Mouse (Mus musculus): ENCODE data around the gene Calm3. TPM values are rescaled to one million over a fixed set of nuclear protein-coding genes. Genes with fewer than 3 reads are reported as not detected.
A peak's percentile ranks its signal among the peaks of the same experiment; 100 is the strongest.

Gene Calm3
- polyA plus RNA-seq, 1 experiment from 2014 or later, result 337 TPM

DNA sequence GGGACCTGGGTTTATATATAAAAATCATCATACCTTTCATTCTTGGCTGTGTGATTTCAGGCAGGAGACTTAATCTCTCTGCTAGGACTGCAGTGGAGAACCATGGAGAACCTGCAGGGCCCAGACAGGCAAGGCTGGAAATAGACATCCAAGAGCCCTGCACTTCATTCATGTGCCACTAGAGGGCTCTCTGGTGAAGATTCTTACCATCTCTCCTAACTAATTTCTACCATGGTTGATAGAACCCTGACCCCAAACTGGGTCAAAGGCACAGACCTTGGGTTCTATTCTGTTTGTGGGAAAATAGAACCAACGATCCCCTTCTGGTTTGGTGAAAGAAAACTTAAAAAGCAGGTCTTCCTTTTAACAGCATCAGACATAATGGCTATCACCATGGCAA is 6.9 kb upstream of the Calm3 start:
- peak; percentile 80 for DNase-seq (ENCODE audit: low spot score)
- no peaks in the 10 kb centered on the region for H3K36me3 ChIP-seq (ENCODE audit: control insufficient read depth, insufficient read depth, low read length)
- no peak overlapping the region for H3K4me3 ChIP-seq (ENCODE audit: low read depth, low read length)
- H3K9ac ChIP-seq (ENCODE audit: low read depth, low read length), result no peak overlapping the region
- 3% methylated on average over 1 of the region's 1 CpGs for WGBS
- H3K4me2 ChIP-seq (replicated peaks; ENCODE audit: low read depth, low read length), result no peak overlapping the region
- no peaks in the 10 kb centered on the region for H3K27me3 ChIP-seq (ENCODE audit: control insufficient read depth, insufficient read depth, low read length)
- no peak overlapping the region for H3K27ac ChIP-seq (ENCODE audit: low read depth, low read length)
- no peaks in the 10 kb centered on the region for H3K4me1 ChIP-seq (replicated peaks; ENCODE audit: control insufficient read depth, insufficient read depth, low read length)
- peak; percentile 22; the same call in 1 of the 2 replicates for ATAC-seq (ENCODE audit: low FRiP score)
- no peaks in the 10 kb centered on the region for H3K9me3 ChIP-seq (ENCODE audit: control insufficient read depth, low read length)

- no peaks in the 10 kb centered on the region for H3K27me3 ChIP-seq (ENCODE audit: control insufficient read depth, insufficient read depth, low read length)
- H3K36me3 ChIP-seq (ENCODE audit: control insufficient read depth, insufficient read depth, low read length), result no peaks in the 10 kb centered on the region
- no peaks in the 10 kb centered on the region for H3K4me1 ChIP-seq (replicated peaks; ENCODE audit: control insufficient read depth, insufficient read depth, low read length)
- no peak overlapping the region for H3K4me2 ChIP-seq (replicated peaks; ENCODE audit: low read depth, low read length)
- no peak overlapping the region for H3K4me3 ChIP-seq (ENCODE audit: low read depth, low read length)
- WGBS, result 47% methylated on average over 2 of the region's 2 CpGs
- DNase-seq (ENCODE audit: low spot score), result no peak
- no peak overlapping the region for H3K27ac ChIP-seq (ENCODE audit: low read depth, low read length)
- ATAC-seq (ENCODE audit: low FRiP score), result no peak
- no peak overlapping the region for H3K9ac ChIP-seq (ENCODE audit: low read depth, low read length)
- no peaks in the 10 kb centered on the region for H3K9me3 ChIP-seq (ENCODE audit: control insufficient read depth, low read length)
These were observed 4.4 kb upstream of the Calm3 start for GRCm38 (mm10) chr7:16928341-16928740.

DNA sequence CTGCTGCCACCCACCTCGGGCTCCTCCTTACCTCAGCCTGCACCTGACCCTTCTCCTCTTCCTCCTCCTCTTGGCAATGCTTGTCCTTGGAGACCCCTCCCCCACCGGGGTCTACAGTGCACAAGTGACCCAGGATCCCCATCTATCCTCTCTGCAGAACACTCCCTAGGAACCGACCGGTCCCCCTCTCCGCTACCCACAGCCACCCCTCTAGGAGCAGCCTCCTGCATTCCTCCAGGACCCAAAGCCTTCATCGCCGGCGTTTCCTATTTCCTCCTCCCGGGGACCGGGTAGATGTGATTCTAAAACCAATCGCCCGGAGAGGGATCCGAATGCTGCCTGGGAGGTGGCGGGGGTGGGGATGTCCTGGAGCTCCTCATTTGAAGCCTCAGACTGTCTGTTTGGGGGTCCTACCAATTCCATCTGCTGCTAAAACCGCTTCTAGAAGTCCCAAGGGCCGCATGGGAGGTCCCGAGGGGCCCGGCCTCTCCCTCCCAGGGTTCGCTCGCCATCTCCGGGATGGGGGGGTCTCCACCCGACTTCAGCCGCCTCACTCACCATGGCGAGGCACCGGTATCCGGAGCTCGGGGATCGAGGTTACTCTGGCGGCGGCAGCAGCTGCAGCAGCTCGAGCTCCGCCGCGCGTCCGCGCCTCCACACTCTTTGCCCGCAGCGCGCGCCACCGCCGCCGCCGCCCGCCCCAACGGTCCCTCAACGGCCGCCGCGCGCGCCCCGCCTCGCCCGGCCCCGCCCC is 454 bp downstream of the Calm3 start:
- peak overlapping the region; percentile 99 for H3K9ac ChIP-seq (ENCODE audit: low read depth, low read length)
- H3K27me3 ChIP-seq (ENCODE audit: control insufficient read depth, insufficient read depth, low read length), result no peaks in the 10 kb centered on the region
- H3K27ac ChIP-seq (ENCODE audit: low read depth, low read length), result peak overlapping the region; percentile 96
- peak overlapping the region; percentile 72 for H3K4me2 ChIP-seq (replicated peaks; ENCODE audit: low read depth, low read length)
- DNase-seq (ENCODE audit: low spot score) (peak; percentile 50), ATAC-seq (ENCODE audit: low FRiP score) (peak; percentile 6; the same call in 1 of the 2 replicates)
- WGBS, result under 1% methylated on average over 57 of the region's 57 CpGs
- no peaks in the 10 kb centered on the region for H3K9me3 ChIP-seq (ENCODE audit: control insufficient read depth, low read length)
- H3K4me1 ChIP-seq (replicated peaks; ENCODE audit: control insufficient read depth, insufficient read depth, low read length), result peaks cover 25% of the 10 kb centered on the region
- H3K36me3 ChIP-seq (ENCODE audit: control insufficient read depth, insufficient read depth, low read length), result peaks cover 3% of the 10 kb centered on the region; the same call in 1 of the 2 replicates
- H3K4me3 ChIP-seq (ENCODE audit: low read depth, low read length), result peak overlapping the region; percentile 93

GRCm38 (mm10) chr7:16922360-16922973 is 1.4 kb downstream of the Calm3 start:
- H3K4me3 ChIP-seq (ENCODE audit: low read depth, low read length), result peak overlapping the region; percentile 93
- DNase-seq (ENCODE audit: low spot score), result no peak
- peaks cover 30% of the 10 kb centered on the region for H3K4me1 ChIP-seq (replicated peaks; ENCODE audit: control insufficient read depth, insufficient read depth, low read length)
- H3K9me3 ChIP-seq (ENCODE audit: control insufficient read depth, low read length), result no peaks in the 10 kb centered on the region
- no peaks in the 10 kb centered on the region for H3K27me3 ChIP-seq (ENCODE audit: control insufficient read depth, insufficient read depth, low read length)
- H3K27ac ChIP-seq (ENCODE audit: low read depth, low read length), result peak overlapping the region; percentile 96
- no peak for ATAC-seq (ENCODE audit: low FRiP score)
- WGBS, result 55% methylated on average over 10 of the region's 10 CpGs
- peak overlapping the region; percentile 72 for H3K4me2 ChIP-seq (replicated peaks; ENCODE audit: low read depth, low read length)
- H3K9ac ChIP-seq (ENCODE audit: low read depth, low read length), result peak overlapping the region; percentile 99
- peaks cover 4% of the 10 kb centered on the region; the same call in 1 of the 2 replicates for H3K36me3 ChIP-seq (ENCODE audit: control insufficient read depth, insufficient read depth, low read length)

DNA sequence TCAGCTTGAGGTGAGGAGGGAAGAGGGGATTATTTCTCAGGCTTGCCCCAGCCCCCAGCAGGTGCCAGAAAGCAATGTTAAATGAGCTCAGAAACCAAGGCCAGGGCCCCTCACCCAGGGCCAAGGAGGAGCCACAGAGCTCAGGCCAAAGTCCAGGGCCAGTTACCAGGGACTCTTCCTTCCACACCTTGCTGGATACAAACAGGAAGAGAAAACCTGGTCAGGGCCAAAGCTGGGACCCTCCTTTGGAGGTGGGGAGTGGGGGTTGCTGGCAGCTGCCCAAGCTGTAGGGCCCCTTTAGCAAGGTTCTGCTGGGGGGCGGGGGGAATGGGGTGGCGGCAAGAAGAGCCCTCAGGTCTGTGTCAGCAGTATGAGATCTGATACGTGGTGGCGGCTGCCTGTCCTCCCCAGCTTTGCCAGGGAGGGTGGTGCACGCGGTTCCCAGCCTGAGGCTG is 2.0 kb downstream of the Calm3 start:
- peak overlapping the region; percentile 99; the same call in 1 of the 2 replicates for H3K9ac ChIP-seq (ENCODE audit: low read depth, low read length)
- H3K9me3 ChIP-seq (ENCODE audit: control insufficient read depth, low read length), result no peaks in the 10 kb centered on the region
- H3K27me3 ChIP-seq (ENCODE audit: control insufficient read depth, insufficient read depth, low read length), result no peaks in the 10 kb centered on the region
- WGBS, result 78% methylated on average over 4 of the region's 6 CpGs
- peak overlapping the region; percentile 93 for H3K4me3 ChIP-seq (ENCODE audit: low read depth, low read length)
- peak overlapping the region; percentile 72 for H3K4me2 ChIP-seq (replicated peaks; ENCODE audit: low read depth, low read length)
- ATAC-seq (ENCODE audit: low FRiP score), result no peak
- H3K27ac ChIP-seq (ENCODE audit: low read depth, low read length), result peak overlapping the region; percentile 68
- peaks cover 30% of the 10 kb centered on the region for H3K4me1 ChIP-seq (replicated peaks; ENCODE audit: control insufficient read depth, insufficient read depth, low read length)
- DNase-seq (ENCODE audit: low spot score), result no peak
- H3K36me3 ChIP-seq (ENCODE audit: control insufficient read depth, insufficient read depth, low read length), result peaks cover 8% of the 10 kb centered on the region

DNA sequence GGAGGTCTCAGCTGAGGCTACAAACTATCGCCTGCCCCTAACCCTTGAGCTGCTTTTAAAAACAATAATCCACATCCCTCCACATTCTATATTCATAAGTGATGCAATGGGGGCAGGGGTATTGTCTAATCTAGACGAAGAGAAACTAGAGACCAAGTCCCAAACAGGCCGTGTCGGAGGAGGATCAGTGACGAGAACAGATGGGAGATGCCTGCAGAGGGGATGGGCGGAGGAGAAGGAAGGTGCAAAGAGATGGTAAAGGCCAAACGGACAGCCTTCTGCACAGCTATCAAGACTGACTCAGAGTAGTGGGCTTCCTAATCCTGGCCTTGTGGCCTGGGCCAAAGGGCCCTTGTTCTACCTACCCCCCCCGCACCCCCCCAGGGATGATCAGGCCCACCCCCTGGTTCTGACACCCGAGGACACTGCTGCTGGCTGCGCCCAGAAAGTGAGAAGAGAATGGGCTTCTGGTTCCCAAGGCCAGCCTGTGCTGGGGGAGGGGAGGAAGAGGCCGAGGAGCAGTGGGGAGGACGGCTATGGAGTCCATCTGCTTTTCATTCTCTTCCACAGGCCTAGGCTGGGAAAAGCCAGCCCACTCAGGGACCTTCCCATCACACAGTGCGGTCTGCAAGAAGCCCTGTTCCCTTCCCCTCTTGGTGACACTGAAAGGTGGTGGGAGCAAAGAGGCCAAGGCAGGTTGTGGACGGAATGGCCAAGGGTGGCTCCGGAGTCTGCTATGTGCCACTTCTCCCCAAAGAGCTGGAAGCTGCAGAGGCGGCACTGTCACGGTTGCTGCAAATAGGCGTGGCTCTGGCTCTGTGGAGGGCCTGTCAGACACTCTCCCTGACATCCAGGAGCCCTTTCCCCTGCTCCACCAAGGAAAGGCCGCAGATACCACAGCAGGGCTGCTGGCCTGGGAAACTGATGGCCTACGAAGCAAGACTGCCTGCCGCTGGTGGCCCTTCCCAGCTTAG is 2.8 kb downstream of the Calm3 start:
- 48% methylated on average over 20 of the region's 21 CpGs for WGBS
- Histone ChIP-seq H3K36me3 (ENCODE audit: control insufficient read depth, insufficient read depth, low read length) (peaks cover 11% of the 10 kb centered on the region), H3K27me3 (ENCODE audit: control insufficient read depth, insufficient read depth, low read length) (no peaks in the 10 kb centered on the region), H3K27ac (ENCODE audit: low read depth, low read length) (peak overlapping the region; percentile 68), H3K4me1 (replicated peaks; ENCODE audit: control insufficient read depth, insufficient read depth, low read length) (peaks cover 30% of the 10 kb centered on the region), H3K9ac (ENCODE audit: low read depth, low read length) (peak overlapping the region; percentile 99; the same call in 1 of the 2 replicates), H3K9me3 (ENCODE audit: control insufficient read depth, low read length) (no peaks in the 10 kb centered on the region), H3K4me3 (ENCODE audit: low read depth, low read length) (peak overlapping the region; percentile 93), H3K4me2 (replicated peaks; ENCODE audit: low read depth, low read length) (peak overlapping the region; percentile 72)
- DNase-seq (ENCODE audit: low spot score) (peak; percentile 44), ATAC-seq (ENCODE audit: low FRiP score) (no peak)

GRCm38 (mm10) chr7:16920150-16920579 is 3.7 kb downstream of the Calm3 start:
- no peak overlapping the region; the same call in 1 of the 2 replicates for H3K4me3 ChIP-seq (ENCODE audit: low read depth, low read length)

More at GRCm38 (mm10) chr7:16920150-16920579, 3.7 kb downstream of the Calm3 start:
- Histone ChIP-seq H3K4me2 (replicated peaks; ENCODE audit: low read depth, low read length) (0 out of 2 replicates have a peak overlapping the region, but pooled peaks have one; percentile 5), H3K9me3 (ENCODE audit: control insufficient read depth, low read length) (no peaks in the 10 kb centered on the region), H3K4me1 (replicated peaks; ENCODE audit: control insufficient read depth, insufficient read depth, low read length) (peaks cover 30% of the 10 kb centered on the region), H3K36me3 (ENCODE audit: control insufficient read depth, insufficient read depth, low read length) (peaks cover 11% of the 10 kb centered on the region), H3K27ac (ENCODE audit: low read depth, low read length) (no peak overlapping the region), H3K27me3 (ENCODE audit: control insufficient read depth, insufficient read depth, low read length) (no peaks in the 10 kb centered on the region), H3K9ac (ENCODE audit: low read depth, low read length) (no peak overlapping the region)
- ATAC-seq (ENCODE audit: low FRiP score) (no peak), DNase-seq (ENCODE audit: low spot score) (no peak)
- WGBS, result 80% methylated on average over 7 of the region's 7 CpGs
